Mouse (Mus musculus): ENCODE results near the gene Il27ra.

DNA sequence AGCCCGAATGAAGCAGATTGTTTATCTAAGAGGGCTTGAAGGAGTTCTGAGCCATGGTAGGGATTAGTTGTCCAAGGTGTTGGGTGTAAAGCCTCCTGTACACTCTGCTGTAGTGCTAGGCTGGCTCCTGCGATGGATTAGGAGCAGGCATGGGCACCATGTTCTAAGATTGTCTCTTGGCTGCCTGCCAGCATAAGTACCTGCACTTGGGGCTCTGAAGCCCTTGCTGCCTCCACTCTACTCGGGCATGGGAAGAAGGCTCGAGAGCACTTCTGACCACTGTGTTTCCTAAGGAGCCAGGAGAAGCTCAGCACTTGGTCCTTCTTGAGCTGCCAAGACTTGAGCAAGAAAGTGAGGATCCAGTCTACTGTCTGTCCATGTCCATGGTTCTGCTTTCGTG, 36.8 kb upstream of the Il27ra start:
- TF ChIP-seq CTCF (IDR thresholded peaks at IDR 0.05; ENCODE audit: low read depth): no peak
- no peak for TF ChIP-seq EP300 (IDR thresholded peaks at IDR 0.05; ENCODE audit: low read depth)
